Mouse (Mus musculus): Measurements from ENCODE around the gene Znhit3. TPM values are rescaled to one million over a fixed set of nuclear protein-coding genes. Genes with fewer than 3 reads are reported as not detected.
"Not testable (repeated sequence)": the region's sequence is repeated elsewhere in the genome, so short reads cannot be mapped to it uniquely, and the experiment has no call there.

The Znhit3 gene
- polyA plus RNA-seq, 1 experiment, result 14.5 TPM

GRCm38 (mm10) chr11:84880971-84881370 is 35.2 kb downstream of the Znhit3 start:
- 32% methylated on average over 9 of the region's 9 CpGs for WGBS
- DNase-seq (ENCODE audit: low read depth, low spot score), result no peak

GRCm38 (mm10) chr11:84880465-84880961 is 35.7 kb downstream of the Znhit3 start:
- WGBS, result under 1% methylated on average over 24 of the region's 24 CpGs
- no peak for DNase-seq (ENCODE audit: low read depth, low spot score)

GRCm38 (mm10) chr11:84879772-84880464 is 36.2 kb downstream of the Znhit3 start, which contains the start of the genes Myo19 and Pigw:
Myo19 (plus strand) TSS chr11:84880148.
Pigw (minus strand) TSS chr11:84880285.
- no peak for DNase-seq (ENCODE audit: low read depth, low spot score)
- WGBS, result under 1% methylated on average over 75 of the region's 81 CpGs

GRCm38 (mm10) chr11:84879007-84879771 is 37.0 kb downstream of the Znhit3 start:
- no peak for DNase-seq (ENCODE audit: low read depth, low spot score)
- 11% methylated on average over 7 of the region's 7 CpGs for WGBS

- WGBS, result 54% methylated on average over 1 of the region's 1 CpGs
- not testable (repeated sequence) for DNase-seq (ENCODE audit: low read depth, low spot score)
Measured at GRCm38 (mm10) chr11:84876020-84876419, 40.1 kb downstream of the Znhit3 start.

- 85% methylated on average over 1 of the region's 1 CpGs for WGBS
Measured at GRCm38 (mm10) chr11:84873042-84873833, 42.9 kb downstream of the Znhit3 start.

GRCm38 (mm10) chr11:84871548-84872069 is 44.6 kb downstream of the Znhit3 start:
- WGBS, result 31% methylated on average over 4 of the region's 4 CpGs
- DNase-seq (ENCODE audit: low read depth, low spot score), result no peak

More at GRCm38 (mm10) chr11:84873042-84873833, 42.9 kb downstream of the Znhit3 start:
- DNase-seq (ENCODE audit: low read depth, low spot score), result no peak

- no peak for DNase-seq (ENCODE audit: low read depth, low spot score)
Measured at GRCm38 (mm10) chr11:84871046-84871445, 45.1 kb downstream of the Znhit3 start.

GRCm38 (mm10) chr11:84870337-84871043 is 45.7 kb downstream of the Znhit3 start, which contains the start of gene Ggnbp2:
Ggnbp2 (minus strand) TSS chr11:84870817.
- WGBS, result under 1% methylated on average over 51 of the region's 62 CpGs
- DNase-seq (ENCODE audit: low read depth, low spot score), result no peak

More at GRCm38 (mm10) chr11:84871046-84871445, 45.1 kb downstream of the Znhit3 start:
- under 1% methylated on average over 10 of the region's 10 CpGs for WGBS

- DNase-seq (ENCODE audit: low read depth, low spot score), result no peak
- under 1% methylated on average over 61 of the region's 61 CpGs for WGBS
Measured at GRCm38 (mm10) chr11:84869537-84870232, 46.5 kb downstream of the Znhit3 start.

GRCm38 (mm10) chr11:84868786-84869259 is 47.3 kb downstream of the Znhit3 start:
- 3% methylated on average over 7 of the region's 7 CpGs for WGBS
- DNase-seq (ENCODE audit: low read depth, low spot score), result no peak

- 33% methylated on average over 2 of the region's 2 CpGs for WGBS
- no peak for DNase-seq (ENCODE audit: low read depth, low spot score)
Measured at GRCm38 (mm10) chr11:84867586-84867985, 48.6 kb downstream of the Znhit3 start.

- DNase-seq (ENCODE audit: low read depth, low spot score), result no peak
Measured at GRCm38 (mm10) chr11:84865268-84865667, 50.9 kb downstream of the Znhit3 start.

More at GRCm38 (mm10) chr11:84865268-84865667, 50.9 kb downstream of the Znhit3 start:
- 30% methylated on average over 2 of the region's 2 CpGs for WGBS

Other genes with a start within 250 kb of the Znhit3 start
- gene Mrm1, start 96.9 kb downstream of the Znhit3 start, polyA plus RNA-seq (2012; rRNA removed), result 16.2 and 22.0 TPM in 2 replicates
- 401 and 620 TPM in 2 replicates for gene Dhrs11, start 87.4 kb downstream of the Znhit3 start, polyA plus RNA-seq (2012; rRNA removed)
- gene Ggnbp2, start 45.5 kb downstream of the Znhit3 start, polyA plus RNA-seq (2012; rRNA removed), result 34.0 and 65.6 TPM in 2 replicates
- 19.2 and 22.6 TPM in 2 replicates for gene Myo19, start 36.2 kb downstream of the Znhit3 start, polyA plus RNA-seq (2012; rRNA removed)
- 2.5 and 2.8 TPM in 2 replicates for gene Pigw, start 36.1 kb downstream of the Znhit3 start, polyA plus RNA-seq (2012; rRNA removed)
- 155 and 175 TPM in 2 replicates for gene Car4, start 41.4 kb upstream of the Znhit3 start, polyA plus RNA-seq (2012; rRNA removed)
- gene Usp32, start 223.8 kb upstream of the Znhit3 start, polyA plus RNA-seq (2012; rRNA removed), result 3.4 and 6.6 TPM in 2 replicates